Mouse (Mus musculus) midbrain, embryonic 15.5 days (tissue): Measurements from ENCODE around the gene Arpc4. TPM values are rescaled to one million over a fixed set of nuclear protein-coding genes. Genes with fewer than 3 reads are reported as not detected.

Experiments used
- ATAC-seq: fragments of 200-750 bp; cut with Nextera tagmentation; replicated peaks from 2 replicates; pipeline ENCODE4 v1.8.0; 2017; ENCODE audit warnings: moderate TSS enrichment
- H3K27ac ChIP-seq: fragments of 300-500 bp; sonication (generic); 2 replicates; pipeline ENCODE4 v1.5.1; 2015; ENCODE audit warnings: mild to moderate bottlenecking, inconsistent platforms
- H3K27me3 ChIP-seq: fragments of 300-500 bp; sonication (generic); replicated peaks from 2 replicates; pipeline ENCODE4 v1.6.1; 2015; ENCODE audit warnings: inconsistent platforms
- H3K36me3 ChIP-seq: fragments of 300-500 bp; sonication (generic); replicated peaks from 2 replicates; pipeline ENCODE4 v1.6.1; 2015; ENCODE audit warnings: inconsistent platforms
- H3K4me1 ChIP-seq: fragments of 300-500 bp; sonication (generic); 2 replicates; pipeline ENCODE4 v1.6.1; 2015; ENCODE audit warnings: inconsistent platforms
- H3K4me2 ChIP-seq: fragments of 300-500 bp; sonication (generic); 2 replicates; pipeline ENCODE4 v1.6.1; 2015; ENCODE audit warnings: inconsistent platforms, mild to moderate bottlenecking, moderate library complexity
- H3K4me3 ChIP-seq: fragments of 300-500 bp; sonication (generic); 2 replicates; pipeline ENCODE4 v1.5.1; 2015; ENCODE audit warnings: mild to moderate bottlenecking, inconsistent platforms
- H3K9ac ChIP-seq: fragments of 300-500 bp; sonication (generic); 2 replicates; pipeline ENCODE4 v1.6.1; 2015; ENCODE audit warnings: mild to moderate bottlenecking, inconsistent platforms
- H3K9me3 ChIP-seq: fragments of 300-500 bp; sonication (generic); 2 replicates; pipeline ENCODE4 v1.6.1; 2016; ENCODE audit warnings: inconsistent platforms
- WGBS: fragments of 180-500 bp; shearing (Covaris S2); methylation state at CpG from one replicate; pipeline ENCODE4 v1.1.7; 2015; ENCODE audit warnings: mixed read lengths; 5-methylcytosine and 5-hydroxymethylcytosine counted together
- polyA plus RNA-seq: library from polyadenylated mRNA; unstranded; fragments of >200 nt; fragmentation: Nextera tagmentation; extraction: Ambion mirVana; gene quantifications from 2 replicates; pipeline ENCODE4 v1.2.1, GENCODE M21; 2015

Gene Arpc4
- polyA plus RNA-seq, 1 experiment from 2014 or later, result 433 TPM

GRCm38 (mm10) chr6:113367574-113367973 is 10.3 kb upstream of the Arpc4 start:
- Histone ChIP-seq H3K4me2 (no peak overlapping the region), H3K4me1 (no peaks in the 10 kb centered on the region), H3K27me3 (no peaks in the 10 kb centered on the region), H3K36me3 (peaks cover 41% of the 10 kb centered on the region), H3K9ac (no peak overlapping the region), H3K27ac (no peak overlapping the region), H3K9me3 (no peaks in the 10 kb centered on the region), H3K4me3 (no peak overlapping the region)
- ATAC-seq, result no peak
- 98% methylated on average over 1 of the region's 1 CpGs for WGBS

GRCm38 (mm10) chr6:113368124-113368523 is 9.8 kb upstream of the Arpc4 start:
- no peak for ATAC-seq
- H3K36me3 ChIP-seq, result peaks cover 46% of the 10 kb centered on the region

GRCm38 (mm10) chr6:113368577-113368976 is 9.3 kb upstream of the Arpc4 start:
- WGBS, result 77% methylated on average over 5 of the region's 5 CpGs
- Histone ChIP-seq H3K4me2 (no peak overlapping the region), H3K27me3 (no peaks in the 10 kb centered on the region), H3K36me3 (peaks cover 51% of the 10 kb centered on the region), H3K4me1 (no peaks in the 10 kb centered on the region), H3K27ac (no peak overlapping the region), H3K9ac (no peak overlapping the region), H3K4me3 (no peak overlapping the region), H3K9me3 (no peaks in the 10 kb centered on the region)
- ATAC-seq, result no peak

More at GRCm38 (mm10) chr6:113368124-113368523, 9.8 kb upstream of the Arpc4 start:
- Histone ChIP-seq H3K27me3 (no peaks in the 10 kb centered on the region), H3K9ac (no peak overlapping the region), H3K4me2 (no peak overlapping the region), H3K27ac (no peak overlapping the region), H3K9me3 (no peaks in the 10 kb centered on the region), H3K4me3 (no peak overlapping the region), H3K4me1 (no peaks in the 10 kb centered on the region)
- 88% methylated on average over 7 of the region's 7 CpGs for WGBS

DNA sequence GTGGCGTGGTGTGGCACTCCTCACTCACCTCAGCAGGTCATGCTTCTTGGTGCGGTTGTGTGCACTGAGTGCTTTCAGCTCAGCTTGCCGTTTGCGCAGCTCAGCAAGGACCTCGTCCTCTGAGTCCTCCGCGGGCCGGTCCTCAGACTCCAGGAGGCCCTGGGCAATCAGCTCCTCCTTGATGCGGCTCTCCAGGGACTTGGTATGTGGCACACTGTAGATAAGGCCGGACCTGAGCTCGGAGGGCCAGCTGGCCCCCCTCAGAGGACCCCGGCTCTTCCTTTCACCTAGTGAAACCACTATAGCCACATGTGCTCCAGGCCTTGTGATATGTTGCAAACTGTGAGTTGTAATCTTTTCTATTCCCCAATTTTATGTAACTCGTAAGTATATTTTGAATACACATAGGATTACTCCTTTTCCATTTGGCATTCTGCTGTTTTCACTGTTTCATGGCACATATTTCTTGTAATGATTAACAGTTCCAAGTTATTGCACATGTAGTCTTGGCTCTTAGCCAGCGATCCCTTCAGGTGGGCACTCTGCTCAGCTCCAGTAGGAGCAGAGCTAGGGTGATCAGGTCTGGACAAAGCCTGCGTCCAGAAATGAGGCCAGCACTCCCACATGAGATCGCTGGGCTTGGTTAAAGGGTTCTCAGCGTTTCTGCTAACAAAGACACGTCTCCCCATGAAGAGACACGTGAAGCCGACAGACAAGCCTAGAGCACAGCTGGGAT is 7.6 kb upstream of the Arpc4 start:
- Histone ChIP-seq H3K9me3 (no peaks in the 10 kb centered on the region), H3K4me3 (no peak overlapping the region), H3K27ac (no peak overlapping the region), H3K4me2 (no peak overlapping the region), H3K4me1 (no peaks in the 10 kb centered on the region), H3K27me3 (no peaks in the 10 kb centered on the region), H3K9ac (no peak overlapping the region), H3K36me3 (peaks cover 62% of the 10 kb centered on the region)
- WGBS, result 95% methylated on average over 20 of the region's 20 CpGs
- ATAC-seq, result no peak

DNA sequence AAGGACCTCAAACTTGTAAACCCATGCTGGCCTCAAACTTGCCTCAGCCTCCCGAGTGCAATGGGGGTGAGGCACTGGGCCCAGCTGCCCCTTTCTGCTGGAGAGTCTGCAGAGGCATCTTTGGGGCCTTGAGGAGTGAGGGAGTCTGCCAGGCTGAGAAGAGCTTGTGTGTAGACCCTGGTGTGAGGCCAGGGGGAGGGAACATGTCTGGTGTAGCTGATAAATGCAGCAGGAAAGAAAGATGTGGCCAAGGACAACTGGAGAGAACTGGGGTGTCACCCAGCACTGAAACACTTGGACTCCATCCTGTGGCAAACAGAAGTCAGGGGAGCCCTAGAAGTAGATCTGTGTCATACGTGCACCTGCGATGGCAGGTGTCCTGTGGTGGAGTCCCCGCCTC is 4.4 kb upstream of the Arpc4 start:
- H3K4me1 ChIP-seq, result peaks cover 12% of the 10 kb centered on the region
- H3K4me3 ChIP-seq, result no peak overlapping the region
- H3K27me3 ChIP-seq, result no peaks in the 10 kb centered on the region
- H3K9me3 ChIP-seq, result no peaks in the 10 kb centered on the region
- no peak overlapping the region for H3K9ac ChIP-seq
- H3K4me2 ChIP-seq, result no peak overlapping the region
- 95% methylated on average over 4 of the region's 4 CpGs for WGBS
- H3K27ac ChIP-seq, result no peak overlapping the region
- ATAC-seq, result no peak
- H3K36me3 ChIP-seq, result peaks cover 62% of the 10 kb centered on the region

DNA sequence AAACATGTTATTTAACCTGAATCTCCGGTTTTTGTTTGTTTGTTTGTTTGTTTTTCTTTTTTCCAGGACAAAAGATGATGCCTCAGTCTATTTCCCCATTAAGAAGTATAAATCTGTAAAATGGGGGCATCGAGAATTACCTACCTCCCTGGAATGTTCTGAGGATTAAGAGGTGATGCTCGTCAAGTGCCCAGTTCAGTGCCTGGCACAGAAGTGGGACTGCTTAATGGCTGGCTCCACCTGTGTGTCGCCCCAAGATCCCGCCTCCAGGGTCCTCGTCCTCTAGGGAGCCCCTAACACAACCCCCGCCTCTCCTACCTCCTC is 781 bp upstream of the Arpc4 start:
- no peaks in the 10 kb centered on the region for H3K9me3 ChIP-seq
- ATAC-seq, result no peak
- peak overlapping the region; percentile 100 for H3K4me3 ChIP-seq
- H3K27me3 ChIP-seq, result no peaks in the 10 kb centered on the region
- H3K4me2 ChIP-seq, result peak overlapping the region; percentile 95
- peak overlapping the region; percentile 98 for H3K9ac ChIP-seq
- peaks cover 47% of the 10 kb centered on the region for H3K36me3 ChIP-seq
- peaks cover 26% of the 10 kb centered on the region for H3K4me1 ChIP-seq
- peak overlapping the region; percentile 97 for H3K27ac ChIP-seq
- WGBS, result 8% methylated on average over 7 of the region's 7 CpGs

DNA sequence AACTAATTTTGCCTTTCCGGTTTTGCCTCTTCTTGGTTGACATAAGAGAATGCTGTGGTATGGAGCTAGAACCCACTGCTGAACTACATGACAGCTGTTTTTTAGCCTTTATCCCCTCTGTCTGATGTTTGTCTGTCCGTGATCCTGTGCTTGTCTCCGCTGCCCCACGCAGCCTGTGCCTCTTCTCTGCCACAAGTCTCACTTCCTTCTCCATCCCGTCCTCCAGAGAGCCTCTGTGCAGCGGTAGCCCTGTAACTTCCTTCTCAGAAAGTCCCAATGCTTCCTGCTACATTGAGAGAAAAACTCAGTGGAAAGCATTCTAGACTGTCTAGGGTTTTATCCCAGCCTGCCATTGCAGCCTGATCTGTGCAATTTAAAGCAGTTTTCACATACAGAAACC is 1.3 kb downstream of the Arpc4 start:
- H3K27ac ChIP-seq, result no peak overlapping the region
- peaks cover 46% of the 10 kb centered on the region for H3K36me3 ChIP-seq
- H3K4me1 ChIP-seq, result peaks cover 26% of the 10 kb centered on the region
- ATAC-seq, result no peak
- no peak overlapping the region for H3K9ac ChIP-seq
- 89% methylated on average over 6 of the region's 6 CpGs for WGBS
- H3K27me3 ChIP-seq, result no peaks in the 10 kb centered on the region
- H3K9me3 ChIP-seq, result no peaks in the 10 kb centered on the region
- H3K4me3 ChIP-seq, result peak overlapping the region; percentile 100
- peak overlapping the region; percentile 95 for H3K4me2 ChIP-seq

DNA sequence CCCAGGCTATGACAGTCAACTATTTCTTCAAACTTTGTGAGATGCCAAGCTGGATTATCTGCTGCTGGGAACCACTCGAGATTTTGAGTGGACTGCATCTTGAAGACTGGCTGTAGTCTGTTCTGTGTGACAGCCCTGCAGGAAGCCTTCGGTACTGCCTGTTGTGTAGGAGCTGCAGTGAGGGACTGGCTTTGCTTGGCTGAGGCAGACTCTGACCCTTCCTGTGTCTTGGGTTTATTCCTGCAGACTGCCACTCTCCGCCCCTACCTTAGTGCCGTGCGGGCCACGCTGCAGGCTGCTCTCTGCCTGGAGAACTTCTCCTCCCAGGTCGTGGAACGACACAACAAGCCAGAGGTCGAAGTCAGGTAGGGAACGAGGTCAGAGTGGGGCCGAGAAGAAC is 2.6 kb downstream of the Arpc4 start:
- Histone ChIP-seq H3K4me1 (peaks cover 26% of the 10 kb centered on the region), H3K27ac (no peak overlapping the region), H3K36me3 (peaks cover 46% of the 10 kb centered on the region), H3K4me3 (no peak overlapping the region), H3K9me3 (no peaks in the 10 kb centered on the region), H3K4me2 (no peak overlapping the region), H3K9ac (no peak overlapping the region), H3K27me3 (no peaks in the 10 kb centered on the region)
- 91% methylated on average over 11 of the region's 11 CpGs for WGBS
- no peak for ATAC-seq

GRCm38 (mm10) chr6:113384351-113384927 is 6.5 kb downstream of the Arpc4 start:
- H3K36me3 ChIP-seq, result peaks cover 68% of the 10 kb centered on the region

GRCm38 (mm10) chr6:113385160-113385714 is 7.3 kb downstream of the Arpc4 start:
- Histone ChIP-seq H3K36me3 (peaks cover 74% of the 10 kb centered on the region), H3K4me3 (no peak overlapping the region), H3K27ac (0 out of 2 replicates have a peak overlapping the region, but pooled peaks have one; percentile 20), H3K4me2 (no peak overlapping the region), H3K9ac (no peak overlapping the region), H3K27me3 (no peaks in the 10 kb centered on the region), H3K9me3 (no peaks in the 10 kb centered on the region), H3K4me1 (no peaks in the 10 kb centered on the region)
- WGBS, result 81% methylated on average over 11 of the region's 11 CpGs
- ATAC-seq, result no peak

More at GRCm38 (mm10) chr6:113384351-113384927, 6.5 kb downstream of the Arpc4 start:
- Histone ChIP-seq H3K4me2 (no peak overlapping the region), H3K27ac (0 out of 2 replicates have a peak overlapping the region, but pooled peaks have one; percentile 33), H3K9ac (no peak overlapping the region), H3K4me1 (peaks cover 5% of the 10 kb centered on the region), H3K9me3 (no peaks in the 10 kb centered on the region), H3K27me3 (no peaks in the 10 kb centered on the region), H3K4me3 (no peak overlapping the region)
- 86% methylated on average over 8 of the region's 8 CpGs for WGBS
- peak; percentile 73 for ATAC-seq

DNA sequence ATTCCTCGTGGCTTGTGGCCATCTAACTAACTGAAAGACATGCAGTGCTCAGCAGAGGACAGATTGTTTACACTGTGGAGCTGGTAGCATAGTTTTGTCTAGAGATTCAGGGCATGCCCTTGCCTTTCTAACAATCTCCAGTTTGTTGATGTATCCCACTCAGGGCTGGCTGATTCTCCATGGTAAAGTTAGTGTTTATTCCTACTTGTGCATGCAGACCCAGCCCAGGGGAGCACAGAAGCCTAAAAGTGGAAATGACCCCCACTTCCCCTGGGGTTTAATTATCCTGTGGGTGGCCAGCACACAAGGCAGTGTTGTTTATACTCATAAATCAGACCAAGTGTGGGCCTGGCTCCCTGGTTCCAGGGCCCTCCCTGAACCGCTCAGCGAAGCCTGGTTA is 8.1 kb downstream of the Arpc4 start:
- Histone ChIP-seq H3K4me3 (no peak overlapping the region), H3K27me3 (no peaks in the 10 kb centered on the region), H3K27ac (no peak overlapping the region), H3K4me2 (no peak overlapping the region), H3K36me3 (peaks cover 68% of the 10 kb centered on the region), H3K9ac (no peak overlapping the region), H3K4me1 (no peaks in the 10 kb centered on the region), H3K9me3 (no peaks in the 10 kb centered on the region)
- no peak for ATAC-seq
- WGBS, result 90% methylated on average over 3 of the region's 3 CpGs

DNA sequence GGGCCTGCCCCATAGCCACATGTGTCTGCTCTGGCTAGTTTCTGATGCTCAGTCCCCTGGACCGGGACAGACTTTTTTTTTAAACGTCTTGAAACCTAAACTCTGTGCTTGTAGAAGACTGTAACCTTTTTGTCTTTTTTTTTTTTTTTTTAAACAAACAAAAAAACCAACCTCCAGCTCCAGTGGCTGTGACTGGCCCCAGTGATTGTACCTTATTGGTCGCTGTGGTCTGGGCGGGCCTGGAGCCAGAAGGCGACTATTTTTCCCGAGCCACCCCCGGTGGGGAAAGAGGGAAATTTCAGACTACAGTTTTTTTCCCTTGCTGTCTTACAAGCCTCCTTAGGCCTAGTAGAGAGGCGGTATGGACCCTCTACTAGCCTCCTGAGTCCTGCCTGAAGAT is 11.0 kb downstream of the Arpc4 start, which contains the start of gene Ttll3:
Ttll3 (plus strand) TSS at position 301 of the 400 bp plus-strand sequence.
- ATAC-seq, result no peak
- H3K27ac ChIP-seq, result no peak within 1 kb of the TSS
- WGBS, result 83% methylated on average over 8 of the region's 8 CpGs
- H3K4me1 ChIP-seq, result peaks cover 10% of the 10 kb centered on the region
- no peaks in the 10 kb centered on the region for H3K27me3 ChIP-seq
- H3K4me3 ChIP-seq, result no peak within 1 kb of the TSS
- no peak within 1 kb of the TSS for H3K9ac ChIP-seq
- H3K4me2 ChIP-seq, result no peak within 1 kb of the TSS
- H3K36me3 ChIP-seq, result peaks cover 45% of the 10 kb centered on the region; the same call in 1 of the 2 replicates
- H3K9me3 ChIP-seq, result no peaks in the 10 kb centered on the region
